20 mouse cellular contexts compared by ENCODE assay signal in the genomic region with DNA sequence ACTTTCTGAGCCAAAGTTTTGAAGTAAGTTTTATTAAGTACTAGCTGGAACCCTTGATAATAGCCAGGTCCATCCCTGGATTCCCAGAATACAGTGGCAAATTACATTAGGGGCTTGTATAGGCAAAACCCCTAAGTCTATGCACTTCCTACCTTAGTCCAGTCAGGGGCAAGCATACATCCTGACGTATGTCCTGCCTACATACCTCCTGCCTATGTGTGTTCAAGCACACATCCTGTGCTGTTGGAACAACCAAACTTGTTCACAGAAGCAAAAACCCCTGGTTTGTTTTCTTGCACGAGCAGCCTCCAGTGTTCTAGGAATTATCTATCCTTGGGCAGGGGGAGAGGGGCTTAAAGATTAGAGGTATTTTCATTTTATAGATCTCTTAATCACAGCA.
"Had no signal": no experiment of that assay in that cellular context is flagged by ENCODE, and none has a peak within 500 bp of the region (broad histone marks: within the 10 kb centered on the region; RNA-seq: fewer than 3 reads in every experiment).

No protein-coding gene starts in this region.

- H3K9ac ChIP-seq: kidney, embryonic 15.5 days; liver, embryonic 14.5 days; lung, embryonic 15.5 days; midbrain, embryonic 13.5 days; neural tube, embryonic 13.5 days had no signal

- H3K9me3 ChIP-seq: kidney, embryonic 15.5 days; lung, embryonic 15.5 days; midbrain, embryonic 13.5 days; neural tube, embryonic 13.5 days had no signal

- ATAC-seq: midbrain, embryonic 13.5 days; midbrain, embryonic 16.5 days had no signal

- H3K27me3 ChIP-seq: kidney, embryonic 15.5 days; lung, embryonic 15.5 days; midbrain, embryonic 13.5 days; neural tube, embryonic 13.5 days had no signal

- DNase-seq: kidney, adult 11 months; kidney, adult 8-10 months; kidney, postnatal 10 days; kidney, postnatal 36 days; layer of hippocampus, postnatal 36 days; lung, adult 18-20 months; lung, postnatal 10 days; lung, postnatal 36 days; thymus, adult 2 months; thymus, postnatal 14 days; thymus, postnatal 4 days had no signal

- H3K4me1 ChIP-seq: kidney, embryonic 15.5 days; lung, embryonic 15.5 days; midbrain, embryonic 13.5 days; neural tube, embryonic 13.5 days had no signal

- H3K36me3 ChIP-seq: kidney, embryonic 15.5 days; lung, embryonic 15.5 days; midbrain, embryonic 13.5 days; neural tube, embryonic 13.5 days had no signal

- H3K4me3 ChIP-seq: kidney, embryonic 15.5 days; left cerebral cortex, adult 2 months; lung, embryonic 15.5 days; midbrain, embryonic 13.5 days; myocyte; neural tube, embryonic 13.5 days had no signal

- H3K4me2 ChIP-seq: kidney, embryonic 15.5 days; lung, embryonic 15.5 days; midbrain, embryonic 13.5 days; neural tube, embryonic 13.5 days had no signal

- H3K27ac ChIP-seq: kidney, embryonic 15.5 days; left cerebral cortex, adult 2 months; liver, embryonic 14.5 days; lung, embryonic 15.5 days; midbrain, embryonic 13.5 days; neural tube, embryonic 13.5 days; stomach, postnatal 0 days had no signal
